Mouse (Mus musculus) brain, adult 2 months (tissue): ENCODE results near the gene Tmem254a.
"Not testable (repeated sequence)": the region's sequence is repeated elsewhere in the genome, so short reads cannot be mapped to it uniquely, and the experiment has no call there.

Experiments
- DNase-seq: peaks from one replicate; pipeline ENCODE4 v3.0.0; 2011; ENCODE audit warnings: low read depth, low spot score

The Tmem254a gene

DNA sequence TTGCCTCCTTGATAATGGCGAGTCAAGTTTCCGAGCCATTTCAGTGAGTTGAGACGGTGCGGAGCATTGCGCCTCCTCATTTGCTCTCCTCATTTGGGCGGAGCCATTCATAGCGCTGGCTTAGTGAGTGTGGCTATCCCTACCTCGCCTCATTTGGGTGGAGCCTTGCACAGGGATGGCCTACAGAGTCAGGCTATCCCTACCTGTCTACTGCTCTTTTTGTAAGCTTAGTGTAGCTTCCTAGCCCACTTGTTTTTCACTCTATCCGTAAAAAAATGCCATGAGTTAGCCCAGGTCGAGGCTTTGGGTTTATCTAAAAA lies at the start of gene Tmem254a:
TSS of gene Tmem254a (minus strand) at position 111 of the 320 bp plus-strand sequence.
- DNase-seq: not testable (repeated sequence)

DNA sequence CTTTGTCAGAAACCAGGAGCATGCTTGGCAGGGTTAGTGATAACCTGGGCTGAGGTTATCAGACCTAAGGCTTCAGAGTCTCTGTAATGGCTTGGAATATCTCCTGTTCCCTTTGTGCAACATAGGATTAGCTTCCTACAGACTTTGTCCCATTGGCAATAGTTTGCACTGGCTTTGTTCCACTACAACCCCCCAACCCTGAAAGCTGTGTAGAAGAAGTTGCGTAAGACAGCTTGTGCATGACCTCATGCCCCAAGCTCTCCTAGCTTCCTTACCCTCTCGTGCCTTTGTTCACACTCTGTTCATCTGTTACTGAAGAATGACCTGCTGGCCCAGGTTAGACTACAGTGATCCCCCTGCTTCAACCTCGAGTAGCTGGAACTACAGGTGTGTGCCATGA lies 30.4 kb upstream of the Tmem254a start:
- not testable (repeated sequence) for DNase-seq

DNA sequence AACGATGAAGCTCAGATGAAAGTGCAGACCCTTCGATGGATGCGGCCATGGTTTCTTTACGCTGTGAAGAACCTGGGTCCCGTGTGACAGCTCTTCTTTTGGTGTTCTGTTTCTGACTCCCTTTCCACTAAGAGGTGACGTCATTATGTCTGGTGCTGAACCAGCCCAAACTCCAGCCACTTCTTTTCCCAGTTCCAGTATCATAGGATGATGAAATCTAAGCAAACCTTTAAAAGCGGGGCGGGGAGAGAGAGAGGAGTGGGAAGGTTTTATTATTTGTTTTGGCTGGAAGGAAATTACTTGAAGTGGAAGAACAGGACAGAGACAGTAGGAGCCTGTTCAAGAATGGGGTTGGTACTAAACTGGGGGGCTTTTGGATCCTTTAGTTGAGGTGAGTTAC lies 10.5 kb upstream of the Tmem254a start, which contains the start of gene Cphx1:
TSS of gene Cphx1 (plus strand) at position 301 of the 400 bp plus-strand sequence.
- DNase-seq: not testable (repeated sequence)

DNA sequence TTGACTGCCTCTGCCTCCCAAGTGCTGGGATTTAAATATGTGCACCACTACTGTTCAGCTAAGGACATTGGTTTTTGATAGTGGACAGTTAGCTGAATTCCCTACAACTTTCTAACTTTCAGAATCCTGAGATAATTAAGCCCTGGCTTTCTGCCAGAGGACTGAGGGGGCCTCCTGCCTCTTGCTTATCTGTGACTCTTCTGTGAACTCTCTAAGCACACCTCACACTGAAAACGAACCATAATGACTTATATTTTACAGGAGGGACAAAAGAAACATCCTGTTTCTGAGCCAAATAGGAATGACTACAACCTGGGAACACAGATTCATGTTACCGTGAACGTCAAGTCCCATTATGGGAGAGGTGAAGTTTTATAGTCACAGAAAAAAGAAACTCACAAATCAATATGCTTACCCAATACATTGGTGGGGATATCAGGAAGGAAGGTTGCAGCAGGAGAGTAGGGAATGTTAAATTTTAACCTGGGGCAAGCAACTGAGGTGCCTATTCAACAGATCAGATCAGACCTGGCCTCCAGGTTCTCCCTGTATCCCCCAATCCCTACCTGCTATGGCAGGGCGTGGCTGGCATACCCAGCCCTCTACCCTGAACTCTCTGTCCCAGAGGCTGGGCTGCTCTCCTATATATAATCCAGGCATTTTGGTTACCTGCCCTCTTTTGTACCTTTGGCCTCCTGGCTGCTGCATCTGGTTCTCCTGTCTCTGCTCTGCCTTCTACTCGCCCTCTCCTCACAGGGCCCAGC lies 9.6 kb upstream of the Tmem254a start:
- DNase-seq: not testable (repeated sequence)

DNA sequence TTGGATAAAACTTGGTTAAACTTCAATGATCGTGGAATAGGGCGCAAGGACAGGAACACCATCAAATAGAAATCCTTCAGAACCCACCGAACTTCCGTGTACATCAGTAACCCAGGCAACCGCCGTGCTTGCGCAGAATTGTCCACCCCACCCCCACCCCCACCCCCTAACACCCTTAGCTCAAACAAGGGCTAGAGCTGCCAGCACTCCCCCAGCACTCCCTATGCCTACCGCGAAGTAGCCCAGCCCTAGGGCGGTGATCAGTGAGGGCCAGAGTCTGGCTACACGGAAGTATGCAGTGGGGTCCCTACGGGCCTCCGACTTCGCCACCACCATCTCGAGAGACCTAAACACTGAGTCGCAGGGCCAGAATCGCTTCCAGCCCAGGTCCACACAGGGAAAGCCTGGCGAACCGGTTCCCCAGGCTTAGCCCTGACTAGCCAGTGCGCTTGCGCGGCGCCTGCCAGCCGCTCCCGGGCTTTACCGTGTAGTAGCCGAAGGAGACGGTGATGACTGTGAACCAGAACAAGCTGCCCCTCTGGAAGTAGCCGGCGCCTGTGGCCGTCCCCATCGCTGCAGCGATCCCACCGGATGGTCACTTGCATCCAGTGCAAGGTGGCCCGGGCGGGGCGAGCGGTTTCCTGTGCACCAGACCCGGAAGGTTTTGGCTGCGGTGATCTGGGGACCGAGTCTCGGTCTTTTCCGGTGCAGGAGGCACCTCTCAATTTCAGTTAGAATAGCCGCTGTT lies 484 bp downstream of the Tmem254a start:
- DNase-seq: not testable (repeated sequence)

DNA sequence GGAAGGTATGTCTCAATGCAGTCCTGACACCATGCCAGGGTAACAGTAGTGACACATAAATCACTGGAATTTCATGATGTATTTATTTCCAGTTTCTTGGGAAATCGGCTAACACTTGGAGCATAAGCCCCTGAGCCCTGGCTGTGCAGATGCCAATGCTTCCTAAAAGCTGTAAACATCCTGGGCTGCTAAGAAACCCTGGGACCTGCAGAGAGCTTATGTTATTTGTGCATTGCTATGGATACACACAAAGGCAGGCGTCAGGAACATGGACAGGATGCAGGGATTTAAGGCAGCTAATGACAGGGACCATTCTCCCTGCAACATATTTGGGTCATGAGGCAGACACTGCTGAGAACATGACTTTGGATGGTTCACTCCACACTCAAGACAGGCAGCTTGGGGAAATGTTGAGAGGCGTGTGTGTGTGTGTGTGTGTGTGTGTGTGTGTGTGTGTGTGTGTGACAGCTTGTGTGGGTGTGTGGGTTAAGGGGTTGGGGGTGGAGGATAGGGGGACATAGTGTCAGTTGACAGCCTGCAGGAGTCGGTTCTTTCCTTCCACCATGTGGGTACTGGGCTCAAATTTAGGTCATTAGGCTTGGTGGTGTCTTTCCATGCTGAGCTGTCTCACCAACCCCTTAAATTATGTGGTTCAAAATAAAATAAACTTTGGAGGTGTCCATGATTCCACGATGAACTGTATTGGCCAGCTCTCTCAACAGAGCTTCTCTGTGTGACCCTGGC lies 8.9 kb downstream of the Tmem254a start:
- not testable (repeated sequence) for DNase-seq

DNA sequence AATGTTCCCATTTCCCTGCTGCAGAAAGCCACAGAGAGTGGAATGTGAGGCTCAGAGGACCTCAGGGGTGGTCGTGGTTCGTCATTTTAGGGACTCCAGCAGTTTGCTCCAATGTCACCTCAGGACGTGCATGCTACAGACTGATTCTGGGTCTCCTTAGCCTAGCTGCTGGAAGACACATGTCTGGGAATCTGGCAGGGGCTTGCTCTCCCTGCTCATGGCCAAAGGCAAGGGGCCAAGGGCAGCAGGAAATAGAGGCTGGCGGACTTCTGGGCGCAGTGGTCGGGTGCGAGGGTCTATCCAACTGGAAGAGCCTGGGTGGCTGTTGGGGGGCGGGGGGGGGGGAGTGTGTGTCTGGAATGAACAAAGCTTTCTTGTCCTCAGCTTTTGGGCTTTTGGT lies 18.5 kb downstream of the Tmem254a start:
- not testable (repeated sequence) for DNase-seq

DNA sequence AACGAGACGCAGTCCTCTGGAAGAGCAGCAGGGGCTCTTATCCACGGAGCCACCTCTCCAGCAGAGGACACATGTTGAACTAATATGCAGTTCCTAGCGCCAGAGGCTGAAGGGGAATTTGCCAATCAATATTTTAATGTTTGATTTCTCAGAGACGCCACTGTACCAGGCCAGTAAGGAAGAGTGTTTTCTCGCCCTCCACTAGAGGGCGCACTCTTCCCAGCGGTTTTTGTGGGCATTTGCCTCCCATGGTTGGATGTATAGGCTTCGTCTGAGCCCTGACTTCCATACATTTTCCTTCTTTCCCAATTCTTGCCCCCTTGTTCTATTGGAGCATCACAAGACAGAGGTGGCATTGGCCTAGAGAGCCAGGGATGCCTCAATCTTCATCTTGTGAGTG lies 20.2 kb downstream of the Tmem254a start:
- not testable (repeated sequence) for DNase-seq

DNA sequence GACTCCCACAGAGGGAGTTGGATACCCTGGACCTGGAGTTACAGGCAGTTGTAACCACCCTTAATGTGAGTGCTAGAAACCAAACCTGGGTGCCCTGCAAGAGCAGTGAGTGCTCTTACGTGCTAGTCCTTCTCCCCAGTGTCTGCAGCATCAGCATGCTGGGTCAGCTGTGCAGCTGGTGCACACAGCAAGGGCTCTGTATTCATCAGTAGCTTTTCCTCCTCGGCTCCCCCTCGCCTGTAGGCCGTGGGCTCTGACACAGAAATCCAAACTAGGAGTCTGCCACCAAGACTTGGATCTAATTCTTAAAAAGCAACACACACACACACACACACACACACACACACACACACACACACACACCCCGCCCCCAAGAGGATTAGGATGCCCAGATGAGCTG lies 22.2 kb downstream of the Tmem254a start:
- DNase-seq: not testable (repeated sequence)

DNA sequence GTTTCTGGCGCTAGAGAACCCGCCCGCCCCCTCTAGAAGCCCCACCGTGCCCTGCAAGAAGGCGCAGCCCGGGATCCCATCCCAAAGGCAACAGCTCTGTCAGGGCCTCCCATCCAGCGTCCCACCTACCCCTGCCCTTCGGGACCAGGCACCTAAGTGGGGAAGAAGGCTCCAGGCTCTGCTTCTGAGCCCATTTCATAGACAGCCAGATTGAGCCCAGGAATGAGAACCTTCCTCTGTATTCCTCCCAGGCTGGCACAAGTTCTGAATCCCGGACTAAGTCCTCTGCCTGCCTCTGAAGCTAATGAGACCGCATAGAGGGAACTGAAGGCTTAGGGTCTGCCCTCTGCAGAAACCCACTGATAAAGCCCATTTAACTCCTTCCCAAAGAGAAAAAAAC lies 24.5 kb downstream of the Tmem254a start, which contains the start of gene Plac9a:
TSS of gene Plac9a (minus strand) at position 101 of the 400 bp plus-strand sequence.
- DNase-seq: not testable (repeated sequence)

DNA sequence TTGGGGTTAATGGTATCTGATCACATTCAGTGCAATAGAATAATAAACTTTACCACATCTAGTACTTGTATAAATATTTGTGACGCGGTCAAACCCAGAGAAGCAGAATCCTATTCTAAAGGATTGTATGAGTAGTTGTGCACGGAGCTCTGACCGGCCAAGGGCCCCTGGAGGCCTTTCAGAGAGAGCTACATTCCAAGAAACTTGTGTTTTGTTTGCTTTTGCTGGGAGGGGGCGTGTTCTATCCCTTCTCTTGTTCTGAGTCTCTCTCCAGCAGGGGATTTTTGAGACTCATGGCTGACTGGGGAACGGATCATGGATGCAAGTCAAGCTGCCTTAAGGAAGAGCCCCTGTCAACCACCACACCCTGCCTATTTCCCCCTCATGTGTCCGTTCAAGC lies 31.8 kb downstream of the Tmem254a start:
- DNase-seq: not testable (repeated sequence)

DNA sequence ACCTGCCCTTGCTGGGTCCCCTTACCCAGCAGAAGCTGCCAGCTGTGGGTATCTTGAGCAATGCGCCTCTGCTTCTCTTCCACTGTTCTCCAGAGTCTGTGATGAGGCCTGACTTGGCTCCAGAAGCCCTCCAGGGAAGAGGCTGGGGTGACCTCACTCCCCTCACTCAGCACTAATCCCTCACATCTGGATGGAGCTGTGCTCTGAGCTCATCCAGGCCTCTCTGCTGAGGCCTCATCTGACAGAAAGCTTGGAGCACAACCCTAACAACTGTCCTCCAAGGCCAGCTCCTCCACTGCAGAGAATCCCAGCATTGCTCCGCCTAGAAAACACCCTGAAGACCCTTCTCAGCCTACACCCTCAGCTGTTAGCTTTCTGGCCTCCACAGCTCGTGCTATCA lies 32.9 kb downstream of the Tmem254a start:
- DNase-seq: not testable (repeated sequence)

DNA sequence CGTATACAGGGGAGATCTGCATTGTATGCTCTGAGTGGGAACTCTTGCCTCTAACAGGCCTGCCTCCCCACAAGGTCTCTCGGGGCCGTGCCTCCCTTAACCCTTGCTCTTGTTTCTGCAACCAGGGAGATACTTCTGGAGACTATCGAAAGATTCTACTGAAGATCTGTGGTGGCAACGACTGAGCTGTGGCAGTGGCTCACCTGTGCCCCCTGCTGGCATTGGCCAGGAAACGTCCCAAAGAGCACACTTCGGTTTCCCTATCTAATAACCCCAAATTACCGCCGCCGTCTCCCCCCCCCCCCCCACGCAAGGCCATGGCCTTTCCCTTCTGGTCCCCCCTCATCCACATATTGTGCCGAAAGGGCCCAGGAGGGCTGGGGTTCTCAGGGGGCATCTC lies 41.6 kb downstream of the Tmem254a start:
- DNase-seq: not testable (repeated sequence)

DNA sequence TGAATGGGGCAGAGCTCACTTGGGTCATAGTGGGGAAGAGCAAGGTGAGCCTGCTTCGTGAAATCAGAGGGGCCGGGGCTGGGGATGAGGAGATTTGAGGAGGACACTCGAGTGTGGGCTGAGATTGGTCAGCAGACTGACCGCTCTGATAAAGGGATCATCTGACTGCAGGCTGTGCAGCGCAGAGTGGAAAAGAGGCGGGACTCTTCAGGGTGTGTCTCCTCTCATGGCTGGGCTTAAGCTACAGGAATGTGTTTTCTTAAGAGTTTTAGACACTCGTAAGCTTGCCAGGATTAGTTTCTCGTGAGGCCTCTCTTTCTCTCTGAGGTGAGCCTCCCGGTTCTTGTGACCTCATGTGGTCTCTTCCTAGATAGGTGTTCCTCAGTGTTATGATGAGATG lies 45.7 kb downstream of the Tmem254a start:
- DNase-seq: not testable (repeated sequence)

DNA sequence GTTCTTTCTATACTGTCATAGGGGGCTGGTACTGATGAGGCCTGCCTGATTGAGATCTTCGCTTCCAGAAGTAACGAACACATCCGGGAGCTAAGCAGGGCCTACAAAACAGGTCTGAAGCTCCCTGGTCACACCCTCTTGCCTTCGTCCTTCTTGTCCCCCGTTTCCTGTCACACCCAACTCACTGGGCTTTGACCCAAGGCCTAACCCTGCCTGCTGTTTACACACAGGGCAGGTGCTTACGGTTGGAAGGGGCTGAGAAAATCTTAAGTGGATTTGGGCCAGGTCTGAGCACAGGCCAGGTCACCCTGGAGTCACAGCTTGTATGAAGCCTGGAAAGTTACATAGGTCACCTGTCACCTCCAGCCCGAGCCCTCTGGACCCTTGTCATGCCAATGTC lies 50.8 kb downstream of the Tmem254a start:
- DNase-seq: not testable (repeated sequence)
